Mouse (Mus musculus): ENCODE measurements around the gene Olfr545. TPM values are rescaled to one million over a fixed set of nuclear protein-coding genes. Genes with fewer than 3 reads are reported as not detected.
"Not testable (repeated sequence)": the region's sequence is repeated elsewhere in the genome, so short reads cannot be mapped to it uniquely, and the experiment has no call there.

Gene Olfr545
- polyA plus RNA-seq, 1 experiment from 2014 or later: 0.16 TPM

- H3K27ac ChIP-seq: no peak overlapping the region
- peaks cover 3% of the 10 kb centered on the region for H3K4me1 ChIP-seq
- H3K9me3 ChIP-seq (replicated peaks): no peaks in the 10 kb centered on the region
- no peak overlapping the region for H3K9ac ChIP-seq
- 0 out of 2 replicates have a peak, but pooled peaks cover 8% of the 10 kb centered on the region for H3K27me3 ChIP-seq
- no peak overlapping the region for H3K4me3 ChIP-seq (replicated peaks)
- H3K4me2 ChIP-seq: no peak overlapping the region
- no peaks in the 10 kb centered on the region for H3K36me3 ChIP-seq
- WGBS: 90% methylated on average over 9 of the region's 9 CpGs
- ATAC-seq (replicated peaks; ENCODE audit: low FRiP score): no peak
These were observed 8.7 kb upstream of the Olfr545 start for GRCm38 (mm10) chr7:102508066-102508465.

- no peaks in the 10 kb centered on the region for H3K36me3 ChIP-seq
- no peak overlapping the region for H3K27ac ChIP-seq
- 49% methylated on average over 3 of the region's 3 CpGs for WGBS
- no peaks in the 10 kb centered on the region for H3K9me3 ChIP-seq (replicated peaks)
- 0 out of 2 replicates have a peak, but pooled peaks cover 4% of the 10 kb centered on the region for H3K27me3 ChIP-seq
- no peak overlapping the region for H3K4me3 ChIP-seq (replicated peaks)
- peak; percentile 80 for ATAC-seq (replicated peaks; ENCODE audit: low FRiP score)
- no peak overlapping the region for H3K9ac ChIP-seq
- H3K4me2 ChIP-seq: no peak overlapping the region
- no peaks in the 10 kb centered on the region for H3K4me1 ChIP-seq
These were observed 7.5 kb upstream of the Olfr545 start for GRCm38 (mm10) chr7:102506848-102507247.

GRCm38 (mm10) chr7:102501986-102502385, 2.6 kb upstream of the Olfr545 start:
- no peak overlapping the region for H3K27ac ChIP-seq
- H3K9ac ChIP-seq: no peak overlapping the region
- no peak overlapping the region for H3K4me3 ChIP-seq (replicated peaks)
- H3K4me2 ChIP-seq: no peak overlapping the region
- no peaks in the 10 kb centered on the region for H3K4me1 ChIP-seq
- ATAC-seq (replicated peaks; ENCODE audit: low FRiP score): no peak
- no peaks in the 10 kb centered on the region for H3K36me3 ChIP-seq
- 77% methylated on average over 5 of the region's 5 CpGs for WGBS
- no peaks in the 10 kb centered on the region for H3K27me3 ChIP-seq
- H3K9me3 ChIP-seq (replicated peaks): no peaks in the 10 kb centered on the region

GRCm38 (mm10) chr7:102494416-102494815, 5.0 kb downstream of the Olfr545 start:
- not testable (repeated sequence) for H3K36me3 ChIP-seq

GRCm38 (mm10) chr7:102488161-102488560, 11.2 kb downstream of the Olfr545 start, which contains the start of gene Olfr544:
Gene Olfr544 (minus strand): TSS chr7:102488313.
- Histone ChIP-seq H3K36me3 (no peaks in the 10 kb centered on the region), H3K4me1 (no peaks in the 10 kb centered on the region), H3K4me3 (replicated peaks) (no peak within 1 kb of the TSS), H3K4me2 (no peak within 1 kb of the TSS), H3K27me3 (no peaks in the 10 kb centered on the region), H3K9me3 (replicated peaks) (no peaks in the 10 kb centered on the region), H3K27ac (no peak within 1 kb of the TSS), H3K9ac (no peak within 1 kb of the TSS)
- no peak for ATAC-seq (replicated peaks; ENCODE audit: low FRiP score)
- WGBS: 38% methylated on average over 1 of the region's 1 CpGs

More at GRCm38 (mm10) chr7:102494416-102494815, 5.0 kb downstream of the Olfr545 start:
- not testable (repeated sequence) for H3K27me3 ChIP-seq; H3K9me3 ChIP-seq (replicated peaks); H3K9ac ChIP-seq; H3K4me2 ChIP-seq; H3K4me1 ChIP-seq; ATAC-seq (replicated peaks; ENCODE audit: low FRiP score); H3K27ac ChIP-seq; H3K4me3 ChIP-seq (replicated peaks)
- 54% methylated on average over 7 of the region's 7 CpGs for WGBS

GRCm38 (mm10) chr7:102486105-102486504, 13.3 kb downstream of the Olfr545 start:
- 67% methylated on average over 1 of the region's 1 CpGs for WGBS
- no peak overlapping the region for H3K4me3 ChIP-seq (replicated peaks)
- H3K36me3 ChIP-seq: no peaks in the 10 kb centered on the region
- no peak overlapping the region for H3K9ac ChIP-seq
- ATAC-seq (replicated peaks; ENCODE audit: low FRiP score): no peak
- H3K27me3 ChIP-seq: no peaks in the 10 kb centered on the region
- no peak overlapping the region for H3K27ac ChIP-seq
- H3K9me3 ChIP-seq (replicated peaks): no peaks in the 10 kb centered on the region
- no peaks in the 10 kb centered on the region for H3K4me1 ChIP-seq
- no peak overlapping the region for H3K4me2 ChIP-seq

- not testable (repeated sequence) for ATAC-seq (replicated peaks; ENCODE audit: low FRiP score); H3K4me2 ChIP-seq; H3K4me3 ChIP-seq (replicated peaks); H3K27me3 ChIP-seq; H3K36me3 ChIP-seq; H3K9me3 ChIP-seq (replicated peaks); H3K9ac ChIP-seq; H3K27ac ChIP-seq; H3K4me1 ChIP-seq
- WGBS: 65% methylated on average over 8 of the region's 8 CpGs
These were observed 14.6 kb downstream of the Olfr545 start for GRCm38 (mm10) chr7:102484766-102485165.

GRCm38 (mm10) chr7:102483665-102484064, 15.7 kb downstream of the Olfr545 start:
- H3K4me2 ChIP-seq: no peak overlapping the region
- H3K27me3 ChIP-seq: no peaks in the 10 kb centered on the region
- H3K9ac ChIP-seq: no peak overlapping the region
- no peaks in the 10 kb centered on the region for H3K36me3 ChIP-seq
- ATAC-seq (replicated peaks; ENCODE audit: low FRiP score): no peak
- H3K4me3 ChIP-seq (replicated peaks): no peak overlapping the region
- no peak overlapping the region for H3K27ac ChIP-seq
- WGBS: 95% methylated on average over 2 of the region's 2 CpGs
- H3K9me3 ChIP-seq (replicated peaks): no peaks in the 10 kb centered on the region
- peaks cover 4% of the 10 kb centered on the region; the same call in 1 of the 2 replicates for H3K4me1 ChIP-seq

GRCm38 (mm10) chr7:102481579-102481978, 17.8 kb downstream of the Olfr545 start, which contains the start of gene Olfr543:
Gene Olfr543 (minus strand): TSS chr7:102481679.
- Histone ChIP-seq H3K27me3 (no peaks in the 10 kb centered on the region), H3K9ac (no peak within 1 kb of the TSS), H3K4me1 (peaks cover 4% of the 10 kb centered on the region; the same call in 1 of the 2 replicates), H3K9me3 (replicated peaks) (no peaks in the 10 kb centered on the region), H3K4me2 (no peak within 1 kb of the TSS), H3K4me3 (replicated peaks) (no peak within 1 kb of the TSS), H3K36me3 (no peaks in the 10 kb centered on the region), H3K27ac (no peak within 1 kb of the TSS)
- WGBS: 90% methylated on average over 4 of the region's 4 CpGs
- ATAC-seq (replicated peaks; ENCODE audit: low FRiP score): no peak

- Histone ChIP-seq H3K36me3 (no peaks in the 10 kb centered on the region), H3K4me3 (replicated peaks) (no peak overlapping the region), H3K4me1 (peaks cover 4% of the 10 kb centered on the region; the same call in 1 of the 2 replicates), H3K4me2 (no peak overlapping the region), H3K27me3 (no peaks in the 10 kb centered on the region), H3K9ac (no peak overlapping the region), H3K9me3 (replicated peaks) (no peaks in the 10 kb centered on the region), H3K27ac (no peak overlapping the region)
- WGBS: 72% methylated on average over 4 of the region's 4 CpGs
- ATAC-seq (replicated peaks; ENCODE audit: low FRiP score): no peak
These were observed 18.6 kb downstream of the Olfr545 start for GRCm38 (mm10) chr7:102480821-102481220.

- WGBS: 53% methylated on average over 5 of the region's 5 CpGs
- H3K36me3 ChIP-seq: no peaks in the 10 kb centered on the region
- ATAC-seq (replicated peaks; ENCODE audit: low FRiP score): no peak
These were observed 19.9 kb downstream of the Olfr545 start for GRCm38 (mm10) chr7:102479368-102480078.

GRCm38 (mm10) chr7:102478926-102479325, 20.4 kb downstream of the Olfr545 start:
- 53% methylated on average over 3 of the region's 3 CpGs for WGBS
- no peak for ATAC-seq (replicated peaks; ENCODE audit: low FRiP score)
- H3K4me2 ChIP-seq: no peak overlapping the region

More at GRCm38 (mm10) chr7:102479368-102480078, 19.9 kb downstream of the Olfr545 start:
- no peak overlapping the region for H3K4me3 ChIP-seq (replicated peaks)
- no peaks in the 10 kb centered on the region for H3K27me3 ChIP-seq
- H3K9ac ChIP-seq: no peak overlapping the region
- no peak overlapping the region for H3K4me2 ChIP-seq
- H3K9me3 ChIP-seq (replicated peaks): no peaks in the 10 kb centered on the region
- H3K4me1 ChIP-seq: peaks cover 4% of the 10 kb centered on the region; the same call in 1 of the 2 replicates
- 0 out of 2 replicates have a peak overlapping the region, but pooled peaks have one; percentile 1 for H3K27ac ChIP-seq

More at GRCm38 (mm10) chr7:102478926-102479325, 20.4 kb downstream of the Olfr545 start:
- Histone ChIP-seq H3K27ac (0 out of 2 replicates have a peak overlapping the region, but pooled peaks have one; percentile 1), H3K9me3 (replicated peaks) (no peaks in the 10 kb centered on the region), H3K36me3 (no peaks in the 10 kb centered on the region), H3K9ac (no peak overlapping the region), H3K4me3 (replicated peaks) (no peak overlapping the region), H3K4me1 (peaks cover 4% of the 10 kb centered on the region; the same call in 1 of the 2 replicates), H3K27me3 (no peaks in the 10 kb centered on the region)
